Mouse (Mus musculus) liver, postnatal 0 days (tissue): ENCODE measurements around the gene Snx20. TPM values are rescaled to one million over a fixed set of nuclear protein-coding genes. Genes with fewer than 3 reads are reported as not detected.
A peak's percentile ranks its signal among the peaks of the same experiment; 100 is the strongest.

ENCODE experiments used
- ATAC-seq: fragments of 200-750 bp; cut with Nextera tagmentation; 2 replicates; pipeline ENCODE4 v1.8.0; 2017; ENCODE audit warnings: mild to moderate bottlenecking, moderate library complexity
- DNase-seq: peaks from one replicate; pipeline ENCODE4 v3.0.0-alpha.2; 2016
- H3K27ac ChIP-seq: fragments of 300-500 bp; sonication (generic); 2 replicates; pipeline ENCODE4 v1.5.1; 2014; ENCODE audit warnings: antibody characterized with exemption, moderate library complexity, mild to moderate bottlenecking, low read depth
- H3K27me3 ChIP-seq: fragments of 300-500 bp; sonication (generic); 2 replicates; pipeline ENCODE4 v1.6.1; 2014; ENCODE audit warnings: low read length, control low read depth, mixed read lengths; ENCODE audit not compliant: insufficient read depth
- H3K36me3 ChIP-seq: fragments of 300-500 bp; sonication (generic); replicated peaks from 2 replicates; pipeline ENCODE4 v1.6.1; 2014; ENCODE audit warnings: mild to moderate bottlenecking, control low read depth, low read length, moderate library complexity, mixed read lengths; ENCODE audit not compliant: insufficient read depth
- H3K4me1 ChIP-seq: fragments of 300-500 bp; sonication (generic); 2 replicates; pipeline ENCODE4 v1.6.1; 2014; ENCODE audit warnings: antibody characterized with exemption, mild to moderate bottlenecking, control low read depth; ENCODE audit not compliant: insufficient read depth
- H3K4me2 ChIP-seq: fragments of 300-500 bp; sonication (generic); 2 replicates; pipeline ENCODE4 v1.6.1; 2014; ENCODE audit warnings: low read depth, mild to moderate bottlenecking, low read length, moderate library complexity, mixed read lengths
- H3K4me3 ChIP-seq: fragments of 300-500 bp; sonication (generic); 2 replicates; pipeline ENCODE4 v1.5.1; 2014; ENCODE audit warnings: low read depth, low read length
- H3K9ac ChIP-seq: fragments of 300-500 bp; sonication (generic); replicated peaks from 2 replicates; pipeline ENCODE4 v1.6.1; 2014; ENCODE audit warnings: mild to moderate bottlenecking, moderate library complexity
- H3K9me3 ChIP-seq: fragments of 300-500 bp; sonication (generic); 2 replicates; pipeline ENCODE4 v1.6.1; 2016; ENCODE audit warnings: mild to moderate bottlenecking, control low read depth, low read length, mixed read lengths
- CTCF ChIP-seq: sonication (generic); IDR thresholded peaks from 2 replicates; pipeline ENCODE4 v1.5.1; 2016; ENCODE audit warnings: antibody characterized with exemption, low read depth
- EP300 ChIP-seq: IDR thresholded peaks from 2 replicates; pipeline ENCODE4 v1.6.1; 2016; ENCODE audit warnings: antibody characterized with exemption, low read depth, mild to moderate bottlenecking
- WGBS: fragments of 180-500 bp; shearing (Covaris S2); extraction: QIAGEN DNeasy Blood & Tissue Kit; methylation state at CpG from one replicate; pipeline ENCODE4 v1.1.7; 2014; ENCODE audit not compliant: insufficient replicate concordance; 5-methylcytosine and 5-hydroxymethylcytosine counted together
- polyA plus RNA-seq: library from polyadenylated mRNA; unstranded; fragments of >200 nt; fragmentation: Nextera tagmentation; extraction: Ambion mirVana; gene quantifications from 2 replicates; pipeline ENCODE4 v1.2.1, GENCODE M21; 2015

Gene Snx20
- polyA plus RNA-seq, 1 experiment from 2014 or later = 6.0 TPM

- DNase-seq = peak; percentile 88
- H3K9ac ChIP-seq = peak within 1 kb of the TSS; percentile 35; the same call in 1 of the 2 replicates
- TF ChIP-seq CTCF = no peak
- TF ChIP-seq EP300 = no peak
- 9% methylated on average over 33 of the region's 33 CpGs for WGBS
- peak within 1 kb of the TSS; percentile 34 for H3K4me3 ChIP-seq
- H3K36me3 ChIP-seq = no peaks in the 10 kb centered on the region
- no peaks in the 10 kb centered on the region for H3K9me3 ChIP-seq
- H3K4me2 ChIP-seq = peak within 1 kb of the TSS; percentile 74
- H3K27me3 ChIP-seq = no peaks in the 10 kb centered on the region
- H3K4me1 ChIP-seq = peaks cover 16% of the 10 kb centered on the region
- H3K27ac ChIP-seq = no peak within 1 kb of the TSS
- ATAC-seq = peak; percentile 87
These were observed 11.2 kb upstream of the Snx20 start, which contains the start of gene Nod2 for GRCm38 (mm10) chr8:88646837-88647778. Gene Nod2, plus strand, starts transcription at chr8:88647315.

- no peak overlapping the region for H3K4me3 ChIP-seq
- H3K9ac ChIP-seq = no peak overlapping the region
- H3K4me2 ChIP-seq = no peak overlapping the region
- 0 out of 2 replicates have a peak overlapping the region, but pooled peaks have one; percentile 16 for H3K27ac ChIP-seq
- TF ChIP-seq CTCF (no peak), EP300 (no peak)
- ATAC-seq (no peak), DNase-seq (no peak)
- H3K4me1 ChIP-seq = peaks cover 18% of the 10 kb centered on the region
- H3K27me3 ChIP-seq = no peaks in the 10 kb centered on the region
- H3K36me3 ChIP-seq = no peaks in the 10 kb centered on the region
- WGBS = 68% methylated on average over 5 of the region's 5 CpGs
- H3K9me3 ChIP-seq = no peaks in the 10 kb centered on the region
These were observed 7.0 kb upstream of the Snx20 start for GRCm38 (mm10) chr8:88642734-88643564.

GRCm38 (mm10) chr8:88638908-88639307, 3.0 kb upstream of the Snx20 start:
- no peak for DNase-seq
- peaks cover 26% of the 10 kb centered on the region for H3K4me1 ChIP-seq
- no peaks in the 10 kb centered on the region for H3K27me3 ChIP-seq
- H3K9me3 ChIP-seq = no peaks in the 10 kb centered on the region
- H3K4me2 ChIP-seq = no peak overlapping the region
- H3K9ac ChIP-seq = no peak overlapping the region
- H3K4me3 ChIP-seq = no peak overlapping the region
- H3K36me3 ChIP-seq = no peaks in the 10 kb centered on the region
- no peak for TF ChIP-seq EP300
- TF ChIP-seq CTCF = no peak
- no peak overlapping the region for H3K27ac ChIP-seq
- 80% methylated on average over 3 of the region's 3 CpGs for WGBS
- no peak for ATAC-seq

- 69% methylated on average over 9 of the region's 9 CpGs for WGBS
- no peak overlapping the region for H3K4me3 ChIP-seq
- H3K4me1 ChIP-seq = peaks cover 30% of the 10 kb centered on the region
- peak overlapping the region; percentile 60; the same call in 1 of the 2 replicates for H3K27ac ChIP-seq
- TF ChIP-seq CTCF (no peak), EP300 (no peak)
- peaks cover 5% of the 10 kb centered on the region; the same call in 1 of the 2 replicates for H3K36me3 ChIP-seq
- ATAC-seq (no peak), DNase-seq (peak; percentile 39)
- H3K4me2 ChIP-seq = peak overlapping the region; percentile 18; the same call in 1 of the 2 replicates
- no peaks in the 10 kb centered on the region for H3K27me3 ChIP-seq
- H3K9ac ChIP-seq = no peak overlapping the region
- H3K9me3 ChIP-seq = no peaks in the 10 kb centered on the region
These were observed 1.4 kb upstream of the Snx20 start for GRCm38 (mm10) chr8:88637092-88638000.

GRCm38 (mm10) chr8:88633343-88633765, 2.6 kb downstream of the Snx20 start:
- peak overlapping the region; percentile 34; the same call in 1 of the 2 replicates for H3K27ac ChIP-seq
- H3K9me3 ChIP-seq = no peaks in the 10 kb centered on the region
- TF ChIP-seq CTCF (no peak), EP300 (no peak)
- H3K4me3 ChIP-seq = no peak overlapping the region
- no peak overlapping the region for H3K9ac ChIP-seq
- no peak for DNase-seq
- no peak; the same call in 1 of the 2 replicates for ATAC-seq
- 0 out of 2 replicates have a peak overlapping the region, but pooled peaks have one; percentile 9 for H3K4me2 ChIP-seq
- peaks cover 27% of the 10 kb centered on the region for H3K4me1 ChIP-seq
- H3K27me3 ChIP-seq = peaks cover 6% of the 10 kb centered on the region; the same call in 1 of the 2 replicates
- 47% methylated on average over 7 of the region's 7 CpGs for WGBS
- H3K36me3 ChIP-seq = peaks cover 30% of the 10 kb centered on the region
